1 mouse cellular context compared by ENCODE assay signal in genomic region chr6:83690277-83690676, GRCm38 (mm10).
TF ChIP-seq lines count a peak whose summit lies in the region.

No protein-coding gene starts in this region.

TF ChIP-seq in ES-E14, 5 proteins besides CTCF, POLR2A, EP300 and RAD21:
- no peak for TF ChIP-seq CHD2 (IDR thresholded peaks at IDR 0.05; ENCODE audit: low read depth, low read length)
- TF ChIP-seq ZC3H11A (IDR thresholded peaks at IDR 0.05; ENCODE audit: borderline replicate concordance, low read depth, low read length), result peak; percentile 50; the same call in 1 of the 2 replicates
- no peak for TF ChIP-seq HCFC1 (IDR thresholded peaks at IDR 0.05; ENCODE audit: borderline replicate concordance, insufficient read depth, low read length)
TF ChIP-seq in ES-E14: peak in this region for 1.
